Mouse (Mus musculus) ES-E14 (cell line): ENCODE data around the gene Als2cr12.
"Not testable (repeated sequence)": the region's sequence is repeated elsewhere in the genome, so short reads cannot be mapped to it uniquely, and the experiment has no call there.

Experiments
- CHD2 ChIP-seq: IDR thresholded peaks from 2 replicates; pipeline ENCODE4 v1.6.1; 2014; ENCODE audit warnings: mild to moderate bottlenecking, low read depth, low read length, inconsistent platforms
- HCFC1 ChIP-seq: IDR thresholded peaks from 2 replicates; pipeline ENCODE4 v1.6.1; 2012; ENCODE audit warnings: low read length, inconsistent platforms, borderline replicate concordance; ENCODE audit not compliant: insufficient read depth
- MAFK ChIP-seq: IDR thresholded peaks from 2 replicates; pipeline ENCODE4 v1.6.1; 2014; ENCODE audit warnings: mild to moderate bottlenecking, low read depth, low read length, inconsistent platforms; ENCODE audit not compliant: insufficient read depth

DNA sequence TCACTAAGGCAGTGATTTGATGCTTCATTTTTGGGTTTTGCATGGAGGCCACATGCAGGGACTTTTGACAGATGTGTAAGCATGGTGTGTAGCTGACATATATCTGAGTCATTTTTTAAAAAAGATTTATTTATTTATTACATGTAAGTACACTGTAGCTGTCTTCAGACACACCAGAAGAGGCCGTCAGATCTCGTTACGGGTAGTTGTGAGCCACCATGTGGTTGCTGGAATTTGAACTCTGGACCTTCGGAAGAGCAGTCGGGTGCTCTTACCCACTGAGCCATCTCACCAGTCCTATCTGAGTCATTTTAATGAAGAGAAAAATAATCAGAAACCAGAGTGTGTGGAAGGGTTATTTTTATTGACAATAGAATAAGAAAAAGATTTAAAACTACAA is 86.2 kb downstream of the Als2cr12 start:
- TF ChIP-seq CHD2, MAFK, HCFC1: not testable (repeated sequence)
